Mouse (Mus musculus): ENCODE results near the gene Calm4. TPM values are rescaled to one million over a fixed set of nuclear protein-coding genes. Genes with fewer than 3 reads are reported as not detected.
A peak's percentile ranks its signal among the peaks of the same experiment; 100 is the strongest.

The Calm4 gene
- polyA plus RNA-seq, 1 experiment from 2014 or later: not detected

DNA sequence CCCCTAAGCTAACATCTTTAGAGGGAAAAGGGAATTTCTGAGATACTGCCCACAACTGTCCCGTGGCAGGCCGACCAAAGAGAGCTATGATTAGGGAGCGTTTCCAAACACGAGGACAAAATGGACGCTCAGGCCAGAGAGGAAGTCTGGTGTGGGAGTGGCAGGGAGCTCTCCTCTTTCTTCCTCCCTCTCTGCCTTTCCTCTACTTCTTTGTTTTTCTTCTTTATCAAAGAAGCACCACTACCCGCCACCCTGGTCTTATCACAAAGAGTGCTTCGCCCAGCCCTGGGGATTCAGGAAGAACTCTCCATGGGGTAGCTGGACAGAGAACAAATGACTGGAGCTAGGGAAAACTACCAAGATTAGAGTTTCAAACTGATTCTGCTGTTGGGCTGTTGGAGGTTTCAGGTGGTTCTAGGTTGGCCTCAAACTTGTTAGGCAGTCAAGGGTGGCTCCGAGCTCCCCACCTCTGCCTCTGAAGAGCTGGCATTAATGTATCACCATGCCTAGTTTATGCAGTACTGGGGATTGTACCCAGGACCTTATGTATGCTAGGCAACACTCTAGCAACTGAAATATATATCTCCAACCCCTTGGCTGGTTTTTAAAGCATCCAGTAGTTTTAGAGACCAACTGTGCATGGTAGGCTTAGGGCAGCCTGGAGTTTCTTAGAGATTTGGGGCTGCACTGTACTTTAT, 28.9 kb downstream of the Calm4 start:
- no peaks in the 10 kb centered on the region for H3K27me3 ChIP-seq (ENCODE audit: control insufficient read depth, insufficient read depth, low read depth, low read length)
- no peak overlapping the region for H3K9ac ChIP-seq (ENCODE audit: low read length)
- H3K27ac ChIP-seq (ENCODE audit: low read length): no peak overlapping the region
- no peak overlapping the region for H3K4me2 ChIP-seq (ENCODE audit: low read depth, low read length)
- ATAC-seq (ENCODE audit: low read depth): no peak
- H3K9me3 ChIP-seq (ENCODE audit: control insufficient read depth, low read length): no peaks in the 10 kb centered on the region
- no peaks in the 10 kb centered on the region for H3K4me1 ChIP-seq (replicated peaks; ENCODE audit: control insufficient read depth, insufficient read depth, low read length)
- H3K36me3 ChIP-seq (ENCODE audit: control insufficient read depth, insufficient read depth, low read length): no peaks in the 10 kb centered on the region
- WGBS: 61% methylated on average over 8 of the region's 8 CpGs
- H3K4me3 ChIP-seq (ENCODE audit: low read length): no peak overlapping the region

DNA sequence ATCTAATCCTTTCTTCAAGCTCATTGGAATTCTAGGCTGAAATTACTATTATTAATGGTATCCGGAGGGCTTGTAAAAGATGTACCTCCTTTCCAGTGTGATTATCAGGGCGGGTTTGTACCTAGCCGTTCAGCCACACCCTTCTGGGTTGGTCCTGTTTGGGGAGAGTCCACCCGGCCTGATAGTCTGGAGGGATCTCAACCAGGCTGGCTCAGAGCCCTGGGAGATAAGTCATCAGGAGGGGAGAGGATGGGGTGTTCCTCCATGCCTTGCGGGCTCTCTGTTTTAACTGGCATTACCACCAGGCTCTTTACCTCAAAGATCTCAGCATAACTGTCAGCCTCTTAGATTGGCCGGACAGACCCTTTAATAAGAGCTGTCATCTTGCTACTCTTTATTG, 29.6 kb downstream of the Calm4 start:
- no peak overlapping the region for H3K9ac ChIP-seq (ENCODE audit: low read length)
- WGBS: 79% methylated on average over 6 of the region's 6 CpGs
- H3K4me3 ChIP-seq (ENCODE audit: low read length): no peak overlapping the region
- H3K27me3 ChIP-seq (ENCODE audit: control insufficient read depth, insufficient read depth, low read depth, low read length): no peaks in the 10 kb centered on the region
- H3K27ac ChIP-seq (ENCODE audit: low read length): no peak overlapping the region
- H3K4me1 ChIP-seq (replicated peaks; ENCODE audit: control insufficient read depth, insufficient read depth, low read length): no peaks in the 10 kb centered on the region
- no peaks in the 10 kb centered on the region for H3K36me3 ChIP-seq (ENCODE audit: control insufficient read depth, insufficient read depth, low read length)
- no peak overlapping the region for H3K4me2 ChIP-seq (ENCODE audit: low read depth, low read length)
- H3K9me3 ChIP-seq (ENCODE audit: control insufficient read depth, low read length): no peaks in the 10 kb centered on the region
- no peak for ATAC-seq (ENCODE audit: low read depth)

DNA sequence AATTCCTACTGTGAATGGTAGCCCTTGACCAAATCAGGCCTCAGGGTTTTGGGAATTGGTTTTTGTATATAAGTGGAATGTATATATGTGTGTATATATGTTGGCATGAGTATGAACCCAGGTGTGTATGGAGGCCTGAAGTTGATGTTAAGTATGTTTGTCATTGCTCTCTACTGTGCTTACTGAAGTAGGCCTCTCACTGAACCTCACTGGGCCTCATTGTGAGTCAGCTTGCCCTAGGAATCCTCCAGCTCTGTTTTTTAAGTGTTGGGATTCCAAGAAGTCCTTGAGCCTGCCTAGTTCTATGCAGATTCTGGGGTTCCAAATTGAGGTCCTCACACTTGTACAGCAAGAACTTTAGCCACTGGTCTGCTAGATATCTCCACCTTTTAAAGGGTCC, 32.3 kb downstream of the Calm4 start:
- Histone ChIP-seq H3K4me3 (ENCODE audit: low read length) (no peak overlapping the region), H3K4me1 (replicated peaks; ENCODE audit: control insufficient read depth, insufficient read depth, low read length) (no peaks in the 10 kb centered on the region), H3K36me3 (ENCODE audit: control insufficient read depth, insufficient read depth, low read length) (no peaks in the 10 kb centered on the region), H3K9me3 (ENCODE audit: control insufficient read depth, low read length) (no peaks in the 10 kb centered on the region), H3K27ac (ENCODE audit: low read length) (no peak overlapping the region), H3K27me3 (ENCODE audit: control insufficient read depth, insufficient read depth, low read depth, low read length) (no peaks in the 10 kb centered on the region), H3K9ac (ENCODE audit: low read length) (no peak overlapping the region), H3K4me2 (ENCODE audit: low read depth, low read length) (no peak overlapping the region)
- ATAC-seq (ENCODE audit: low read depth): peak; percentile 76

DNA sequence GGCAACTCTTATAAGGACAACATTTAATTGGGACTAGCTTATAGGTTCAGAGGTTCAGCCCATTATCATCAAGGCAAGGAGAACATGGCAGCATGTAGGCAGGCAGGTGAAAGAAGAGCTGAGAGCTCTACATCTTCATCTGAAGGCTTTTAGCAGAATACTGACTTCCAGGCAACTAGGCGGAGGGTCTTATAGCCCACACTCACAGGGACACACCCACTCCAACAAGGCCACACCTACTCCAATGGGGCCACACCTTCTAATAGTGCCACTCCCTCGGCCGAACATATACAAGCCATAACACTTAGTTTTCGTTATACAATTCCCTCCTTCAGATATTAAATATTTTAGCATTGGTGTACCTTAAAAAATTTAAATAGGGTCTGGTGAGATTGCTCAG, 35.3 kb downstream of the Calm4 start:
- 90% methylated on average over 4 of the region's 4 CpGs for WGBS
- no peak for ATAC-seq (ENCODE audit: low read depth)
- Histone ChIP-seq H3K9me3 (ENCODE audit: control insufficient read depth, low read length) (no peaks in the 10 kb centered on the region), H3K9ac (ENCODE audit: low read length) (no peak overlapping the region), H3K27me3 (ENCODE audit: control insufficient read depth, insufficient read depth, low read depth, low read length) (no peaks in the 10 kb centered on the region), H3K4me2 (ENCODE audit: low read depth, low read length) (no peak overlapping the region), H3K4me1 (replicated peaks; ENCODE audit: control insufficient read depth, insufficient read depth, low read length) (peaks cover 5% of the 10 kb centered on the region; the same call in 1 of the 2 replicates), H3K36me3 (ENCODE audit: control insufficient read depth, insufficient read depth, low read length) (no peaks in the 10 kb centered on the region), H3K27ac (ENCODE audit: low read length) (no peak overlapping the region), H3K4me3 (ENCODE audit: low read length) (no peak overlapping the region)

DNA sequence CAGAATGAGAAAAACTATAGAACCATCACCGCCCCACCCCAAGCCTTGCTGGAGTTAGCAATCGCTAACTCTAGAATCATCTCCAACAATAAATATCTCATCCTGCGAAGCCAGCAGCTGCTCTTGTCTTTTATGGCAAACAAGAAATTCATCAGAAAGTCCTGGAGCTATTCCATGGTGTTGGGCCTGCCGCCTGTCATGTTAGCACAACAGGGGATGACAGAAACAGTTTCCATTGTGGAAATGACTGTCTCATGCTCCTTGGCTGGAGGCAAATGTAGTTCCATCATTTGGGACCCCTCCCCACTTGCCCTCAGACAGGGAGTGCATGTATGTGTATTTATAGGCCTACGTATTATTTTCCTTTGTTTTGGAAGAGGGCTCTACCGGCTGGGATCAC, 38.9 kb downstream of the Calm4 start:
- WGBS: 53% methylated on average over 6 of the region's 6 CpGs
- no peak overlapping the region for H3K9ac ChIP-seq (ENCODE audit: low read length)
- H3K4me1 ChIP-seq (replicated peaks; ENCODE audit: control insufficient read depth, insufficient read depth, low read length): peaks cover 5% of the 10 kb centered on the region; the same call in 1 of the 2 replicates
- H3K27ac ChIP-seq (ENCODE audit: low read length): peak overlapping the region; percentile 51
- ATAC-seq (ENCODE audit: low read depth): peak; percentile 70
- H3K4me2 ChIP-seq (ENCODE audit: low read depth, low read length): no peak overlapping the region
- H3K9me3 ChIP-seq (ENCODE audit: control insufficient read depth, low read length): no peaks in the 10 kb centered on the region
- H3K36me3 ChIP-seq (ENCODE audit: control insufficient read depth, insufficient read depth, low read length): peaks cover 3% of the 10 kb centered on the region; the same call in 1 of the 2 replicates
- no peaks in the 10 kb centered on the region for H3K27me3 ChIP-seq (ENCODE audit: control insufficient read depth, insufficient read depth, low read depth, low read length)
- no peak overlapping the region for H3K4me3 ChIP-seq (ENCODE audit: low read length)

DNA sequence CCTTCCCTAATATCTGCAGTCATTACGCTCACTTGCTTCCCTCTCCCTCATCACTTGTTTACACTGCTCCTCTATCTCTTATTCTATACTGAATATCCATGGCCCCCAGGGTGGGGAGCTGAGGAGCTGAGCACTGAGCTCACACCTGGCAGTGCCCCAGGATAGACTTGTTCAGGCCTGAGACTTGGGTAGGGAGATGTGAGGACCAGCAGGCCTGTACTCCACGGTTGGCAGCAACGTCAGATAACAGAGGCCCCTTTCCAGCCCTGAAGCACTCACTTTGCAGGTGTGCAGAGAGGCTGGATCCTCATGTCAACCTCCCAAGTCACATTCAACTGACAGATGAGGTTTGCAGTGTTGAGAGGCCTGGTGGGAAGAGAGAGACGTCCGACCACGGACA, 39.6 kb downstream of the Calm4 start:
- WGBS: 38% methylated on average over 6 of the region's 6 CpGs
- Histone ChIP-seq H3K4me3 (ENCODE audit: low read length) (no peak overlapping the region), H3K27ac (ENCODE audit: low read length) (peak overlapping the region; percentile 51), H3K9me3 (ENCODE audit: control insufficient read depth, low read length) (no peaks in the 10 kb centered on the region), H3K4me1 (replicated peaks; ENCODE audit: control insufficient read depth, insufficient read depth, low read length) (peaks cover 5% of the 10 kb centered on the region; the same call in 1 of the 2 replicates), H3K27me3 (ENCODE audit: control insufficient read depth, insufficient read depth, low read depth, low read length) (no peaks in the 10 kb centered on the region), H3K36me3 (ENCODE audit: control insufficient read depth, insufficient read depth, low read length) (peaks cover 9% of the 10 kb centered on the region; the same call in 1 of the 2 replicates), H3K4me2 (ENCODE audit: low read depth, low read length) (no peak overlapping the region), H3K9ac (ENCODE audit: low read length) (no peak overlapping the region)
- peak; percentile 30; the same call in 1 of the 2 replicates for ATAC-seq (ENCODE audit: low read depth)

DNA sequence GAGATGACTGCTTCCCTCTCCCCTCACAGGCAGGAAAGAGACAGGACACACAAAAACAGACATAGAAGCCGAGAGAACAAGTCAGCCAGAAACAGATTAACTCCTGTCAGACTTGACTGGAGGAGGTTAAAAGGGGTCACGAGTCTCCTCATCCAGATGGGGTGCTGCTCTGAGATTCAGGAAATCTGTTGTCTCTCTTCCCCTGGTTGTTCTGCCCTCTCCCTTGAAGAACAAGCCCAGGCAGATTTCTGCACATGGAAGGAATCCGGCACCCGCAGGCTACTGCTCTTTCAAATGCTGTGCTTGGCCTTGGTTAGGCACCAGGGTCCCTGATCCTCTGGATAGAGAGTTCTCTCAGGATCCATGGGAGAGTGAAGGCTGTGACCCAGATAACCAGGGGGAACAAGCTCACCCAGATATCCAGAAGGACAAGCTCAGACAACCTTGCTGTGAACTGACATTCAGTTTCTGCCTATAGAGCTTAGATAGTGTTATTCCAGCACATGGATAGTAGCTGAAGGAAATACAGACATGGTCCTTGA, 40.2 kb downstream of the Calm4 start:
- 54% methylated on average over 4 of the region's 4 CpGs for WGBS
- ATAC-seq (ENCODE audit: low read depth): no peak
- no peak overlapping the region for H3K4me3 ChIP-seq (ENCODE audit: low read length)

DNA sequence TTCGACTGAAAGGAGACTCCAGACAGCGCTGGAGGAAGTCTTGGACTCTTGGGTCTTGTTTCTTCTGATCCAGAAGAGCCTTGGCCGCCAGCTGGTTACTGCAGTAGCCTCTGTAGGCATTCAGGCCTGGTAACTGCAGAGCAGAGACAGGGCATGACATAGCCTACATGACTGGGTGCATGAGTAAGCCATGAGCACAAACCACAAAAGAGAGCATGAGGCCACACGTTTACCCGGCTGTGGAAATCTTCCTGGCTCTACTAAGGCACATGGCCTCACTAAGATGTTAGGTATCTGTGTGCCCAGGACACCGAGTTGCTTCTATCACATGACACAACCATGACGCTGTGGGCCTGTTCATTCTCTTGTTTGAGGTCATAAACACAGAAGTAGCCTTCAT, 49.1 kb downstream of the Calm4 start:
- no peak overlapping the region for H3K4me3 ChIP-seq (ENCODE audit: low read length)
- ATAC-seq (ENCODE audit: low read depth): no peak
- H3K9me3 ChIP-seq (ENCODE audit: control insufficient read depth, low read length): no peaks in the 10 kb centered on the region
- no peak overlapping the region for H3K27ac ChIP-seq (ENCODE audit: low read length)
- no peak overlapping the region for H3K9ac ChIP-seq (ENCODE audit: low read length)
- no peak overlapping the region for H3K4me2 ChIP-seq (ENCODE audit: low read depth, low read length)
- 94% methylated on average over 7 of the region's 7 CpGs for WGBS
- H3K27me3 ChIP-seq (ENCODE audit: control insufficient read depth, insufficient read depth, low read depth, low read length): no peaks in the 10 kb centered on the region
- H3K36me3 ChIP-seq (ENCODE audit: control insufficient read depth, insufficient read depth, low read length): peaks cover 43% of the 10 kb centered on the region
- H3K4me1 ChIP-seq (replicated peaks; ENCODE audit: control insufficient read depth, insufficient read depth, low read length): peaks cover 5% of the 10 kb centered on the region; the same call in 1 of the 2 replicates

More for the DNA sequence above, 40.2 kb downstream of the Calm4 start:
- 0 out of 2 replicates have a peak overlapping the region, but pooled peaks have one; percentile 2 for H3K27ac ChIP-seq (ENCODE audit: low read length)
- no peak overlapping the region for H3K4me2 ChIP-seq (ENCODE audit: low read depth, low read length)
- H3K9me3 ChIP-seq (ENCODE audit: control insufficient read depth, low read length): no peaks in the 10 kb centered on the region
- H3K4me1 ChIP-seq (replicated peaks; ENCODE audit: control insufficient read depth, insufficient read depth, low read length): peaks cover 5% of the 10 kb centered on the region; the same call in 1 of the 2 replicates
- peaks cover 10% of the 10 kb centered on the region; the same call in 1 of the 2 replicates for H3K36me3 ChIP-seq (ENCODE audit: control insufficient read depth, insufficient read depth, low read length)
- H3K9ac ChIP-seq (ENCODE audit: low read length): no peak overlapping the region
- no peaks in the 10 kb centered on the region for H3K27me3 ChIP-seq (ENCODE audit: control insufficient read depth, insufficient read depth, low read depth, low read length)
